Mouse (Mus musculus) urinary bladder, postnatal 10 days (tissue): ENCODE data around the gene Nectin1.

Source experiments
- DNase-seq: peaks from one replicate; pipeline ENCODE4 v3.0.0; 2022; ENCODE audit warnings: low spot score

The Nectin1 gene

GRCm38 (mm10) chr9:43741277-43741676, 2.5 kb upstream of the Nectin1 start:
- no peak for DNase-seq

GRCm38 (mm10) chr9:43742066-43742465, 1.7 kb upstream of the Nectin1 start:
- no peak for DNase-seq

- DNase-seq: no peak
Observed at GRCm38 (mm10) chr9:43742902-43743646, 710 bp upstream of the Nectin1 start.

- DNase-seq: no peak
Observed at GRCm38 (mm10) chr9:43744138-43744981, 576 bp downstream of the Nectin1 start.

GRCm38 (mm10) chr9:43745051-43745792, 1.4 kb downstream of the Nectin1 start:
- no peak for DNase-seq

GRCm38 (mm10) chr9:43745951-43746703, 2.3 kb downstream of the Nectin1 start:
- no peak for DNase-seq

GRCm38 (mm10) chr9:43747710-43748109, 3.9 kb downstream of the Nectin1 start:
- no peak for DNase-seq

GRCm38 (mm10) chr9:43748519-43748918, 4.7 kb downstream of the Nectin1 start:
- DNase-seq: no peak

GRCm38 (mm10) chr9:43750053-43750452, 6.3 kb downstream of the Nectin1 start:
- no peak for DNase-seq

- DNase-seq: no peak
Observed at GRCm38 (mm10) chr9:43751111-43751510, 7.3 kb downstream of the Nectin1 start.

- no peak for DNase-seq
Observed at GRCm38 (mm10) chr9:43753481-43753880, 9.7 kb downstream of the Nectin1 start.

- DNase-seq: no peak
Observed at GRCm38 (mm10) chr9:43754083-43754482, 10.3 kb downstream of the Nectin1 start.

- DNase-seq: no peak
Observed at GRCm38 (mm10) chr9:43754768-43755197, 11.0 kb downstream of the Nectin1 start.

- DNase-seq: no peak
Observed at GRCm38 (mm10) chr9:43755464-43755863, 11.7 kb downstream of the Nectin1 start.

- no peak for DNase-seq
Observed at GRCm38 (mm10) chr9:43755928-43756327, 12.1 kb downstream of the Nectin1 start.

GRCm38 (mm10) chr9:43757225-43757624, 13.4 kb downstream of the Nectin1 start:
- no peak for DNase-seq

- no peak for DNase-seq
Observed at GRCm38 (mm10) chr9:43757972-43758965, 14.5 kb downstream of the Nectin1 start.

GRCm38 (mm10) chr9:43760078-43760477, 16.3 kb downstream of the Nectin1 start:
- no peak for DNase-seq

- DNase-seq: no peak
Observed at GRCm38 (mm10) chr9:43761181-43761820, 17.5 kb downstream of the Nectin1 start.

- DNase-seq: no peak
Observed at GRCm38 (mm10) chr9:43761941-43762340, 18.2 kb downstream of the Nectin1 start.
